Mouse (Mus musculus): ENCODE data around the gene Itih4. TPM values are rescaled to one million over a fixed set of nuclear protein-coding genes. Genes with fewer than 3 reads are reported as not detected.

The Itih4 gene
- polyA plus RNA-seq, 1 experiment from 2014 or later, result not detected

DNA sequence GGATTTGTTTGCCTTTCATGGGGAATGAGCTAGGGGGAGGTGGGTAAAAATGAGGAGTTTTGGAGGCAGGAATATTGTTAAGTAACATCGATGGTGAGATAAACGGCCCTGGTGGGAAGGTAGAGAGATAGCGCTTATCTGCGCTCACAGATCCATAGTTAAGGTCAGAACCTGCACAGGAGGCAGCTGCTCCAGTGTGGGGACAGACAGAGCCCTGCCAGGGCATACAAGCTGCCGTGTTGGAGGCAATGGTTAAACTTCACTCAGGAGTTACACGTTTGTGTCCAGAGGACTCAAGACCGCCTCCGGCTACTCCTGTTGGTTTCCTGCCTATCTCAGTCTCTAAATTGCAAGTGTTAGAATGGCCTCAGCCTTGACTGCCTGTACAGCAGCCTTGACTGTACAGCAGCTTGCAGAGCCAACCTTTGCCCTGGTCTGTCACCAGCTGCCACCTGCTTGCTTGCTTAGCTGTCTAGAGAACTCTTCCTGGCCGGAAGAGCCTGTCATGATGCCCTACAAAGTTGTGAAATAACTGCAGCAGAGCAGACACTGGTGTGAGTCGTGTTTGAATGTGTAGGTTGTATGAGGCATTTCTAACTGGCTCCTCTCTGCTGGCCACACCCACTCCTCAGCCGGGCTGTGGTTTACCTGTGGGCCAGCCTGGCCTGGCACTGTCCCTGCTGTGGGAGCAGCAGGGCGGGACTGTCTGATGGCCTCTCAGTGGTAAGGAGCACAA is 11.0 kb upstream of the Itih4 start:
- Histone ChIP-seq H3K4me2 (no peak overlapping the region), H3K4me3 (ENCODE audit: low read depth, low read length) (no peak overlapping the region), H3K27me3 (ENCODE audit: control insufficient read depth, insufficient read depth, low read length) (no peaks in the 10 kb centered on the region), H3K4me1 (ENCODE audit: control insufficient read depth, insufficient read depth, low read length) (peaks cover 32% of the 10 kb centered on the region), H3K36me3 (ENCODE audit: control insufficient read depth, insufficient read depth, low read length) (no peaks in the 10 kb centered on the region), H3K9ac (ENCODE audit: low read depth, low read length) (no peak overlapping the region), H3K9me3 (replicated peaks; ENCODE audit: control insufficient read depth, low read length) (no peaks in the 10 kb centered on the region), H3K27ac (ENCODE audit: low read depth, low read length) (no peak overlapping the region)
- no peak for ATAC-seq (replicated peaks; ENCODE audit: insufficient number of reproducible peaks, low FRiP score, low TSS enrichment)
- WGBS (ENCODE audit: insufficient replicate concordance), result 73% methylated on average over 12 of the region's 12 CpGs

DNA sequence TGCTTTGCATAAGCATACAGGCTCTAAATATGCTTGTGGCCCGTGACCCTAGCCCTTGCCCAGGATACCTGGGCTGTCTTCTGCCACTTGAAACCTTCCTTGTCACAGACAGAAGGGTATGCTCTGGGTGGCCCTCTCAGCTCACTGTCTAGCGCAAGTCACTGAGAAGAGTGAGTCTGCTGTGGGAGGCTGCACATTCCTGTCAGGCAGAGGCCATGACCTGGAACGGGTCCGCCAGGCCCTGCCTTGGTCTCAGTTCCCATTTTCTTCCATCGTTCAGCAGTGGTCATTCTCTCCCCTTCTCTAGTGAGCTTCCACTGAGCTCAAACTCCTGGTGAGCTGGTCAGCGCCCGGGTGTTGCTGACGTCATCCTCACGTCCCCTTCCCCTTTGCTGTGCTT is 10.3 kb upstream of the Itih4 start:
- no peak overlapping the region for H3K4me2 ChIP-seq
- no peaks in the 10 kb centered on the region for H3K36me3 ChIP-seq (ENCODE audit: control insufficient read depth, insufficient read depth, low read length)
- WGBS (ENCODE audit: insufficient replicate concordance), result 72% methylated on average over 9 of the region's 9 CpGs
- no peaks in the 10 kb centered on the region for H3K9me3 ChIP-seq (replicated peaks; ENCODE audit: control insufficient read depth, low read length)
- ATAC-seq (replicated peaks; ENCODE audit: insufficient number of reproducible peaks, low FRiP score, low TSS enrichment), result no peak
- no peak overlapping the region for H3K4me3 ChIP-seq (ENCODE audit: low read depth, low read length)
- H3K9ac ChIP-seq (ENCODE audit: low read depth, low read length), result no peak overlapping the region
- no peak overlapping the region for H3K27ac ChIP-seq (ENCODE audit: low read depth, low read length)
- H3K27me3 ChIP-seq (ENCODE audit: control insufficient read depth, insufficient read depth, low read length), result no peaks in the 10 kb centered on the region
- H3K4me1 ChIP-seq (ENCODE audit: control insufficient read depth, insufficient read depth, low read length), result peaks cover 26% of the 10 kb centered on the region

DNA sequence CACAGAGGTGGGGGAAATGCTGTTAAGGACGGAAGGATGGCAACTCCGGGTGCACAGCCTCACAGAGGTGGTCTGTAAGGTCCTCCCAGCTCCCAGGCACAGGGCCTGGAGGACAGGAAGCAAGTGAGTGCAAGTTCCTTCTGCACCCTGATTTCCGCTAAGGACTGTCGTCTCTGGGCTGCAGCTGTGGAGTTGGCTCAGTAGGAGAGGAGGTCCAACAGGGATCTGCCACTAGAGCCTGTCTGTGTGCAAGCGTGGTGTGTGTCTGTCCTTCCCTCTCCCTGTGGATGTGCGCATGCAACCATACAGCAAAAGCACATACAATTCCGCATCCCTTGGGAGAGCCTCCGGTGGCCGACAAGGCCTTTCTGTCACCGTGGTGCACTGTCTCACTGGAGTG is 9.8 kb upstream of the Itih4 start:
- Histone ChIP-seq H3K27ac (ENCODE audit: low read depth, low read length) (no peak overlapping the region), H3K9ac (ENCODE audit: low read depth, low read length) (no peak overlapping the region), H3K27me3 (ENCODE audit: control insufficient read depth, insufficient read depth, low read length) (no peaks in the 10 kb centered on the region), H3K4me2 (no peak overlapping the region), H3K36me3 (ENCODE audit: control insufficient read depth, insufficient read depth, low read length) (no peaks in the 10 kb centered on the region), H3K4me3 (ENCODE audit: low read depth, low read length) (no peak overlapping the region), H3K4me1 (ENCODE audit: control insufficient read depth, insufficient read depth, low read length) (peaks cover 23% of the 10 kb centered on the region), H3K9me3 (replicated peaks; ENCODE audit: control insufficient read depth, low read length) (no peaks in the 10 kb centered on the region)
- 80% methylated on average over 10 of the region's 10 CpGs for WGBS (ENCODE audit: insufficient replicate concordance)
- ATAC-seq (replicated peaks; ENCODE audit: insufficient number of reproducible peaks, low FRiP score, low TSS enrichment), result no peak

DNA sequence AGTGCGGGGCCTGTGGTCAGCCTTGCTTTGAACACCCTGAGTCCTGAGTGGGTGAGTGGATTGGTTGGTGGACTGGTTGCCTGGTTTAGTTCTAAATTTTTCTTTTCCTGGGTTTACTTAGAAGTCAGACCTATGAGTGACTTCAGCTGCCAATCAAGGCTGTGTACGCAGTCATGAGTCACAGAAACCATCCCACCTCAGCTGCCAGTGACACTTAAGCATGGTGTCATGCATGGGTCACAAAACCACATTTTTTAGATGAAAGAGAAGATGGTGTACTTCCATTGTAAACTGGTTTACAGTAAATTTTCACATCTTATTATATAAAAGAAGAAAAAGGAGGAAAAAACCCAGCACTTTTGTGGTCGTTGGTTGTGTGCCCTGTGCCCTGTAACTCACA is 8.4 kb upstream of the Itih4 start:
- Histone ChIP-seq H3K9me3 (replicated peaks; ENCODE audit: control insufficient read depth, low read length) (no peaks in the 10 kb centered on the region), H3K4me1 (ENCODE audit: control insufficient read depth, insufficient read depth, low read length) (peaks cover 23% of the 10 kb centered on the region), H3K4me3 (ENCODE audit: low read depth, low read length) (no peak overlapping the region), H3K27ac (ENCODE audit: low read depth, low read length) (no peak overlapping the region), H3K27me3 (ENCODE audit: control insufficient read depth, insufficient read depth, low read length) (no peaks in the 10 kb centered on the region), H3K9ac (ENCODE audit: low read depth, low read length) (no peak overlapping the region), H3K4me2 (no peak overlapping the region), H3K36me3 (ENCODE audit: control insufficient read depth, insufficient read depth, low read length) (no peaks in the 10 kb centered on the region)
- ATAC-seq (replicated peaks; ENCODE audit: insufficient number of reproducible peaks, low FRiP score, low TSS enrichment), result no peak
- WGBS (ENCODE audit: insufficient replicate concordance), result 87% methylated on average over 3 of the region's 3 CpGs

DNA sequence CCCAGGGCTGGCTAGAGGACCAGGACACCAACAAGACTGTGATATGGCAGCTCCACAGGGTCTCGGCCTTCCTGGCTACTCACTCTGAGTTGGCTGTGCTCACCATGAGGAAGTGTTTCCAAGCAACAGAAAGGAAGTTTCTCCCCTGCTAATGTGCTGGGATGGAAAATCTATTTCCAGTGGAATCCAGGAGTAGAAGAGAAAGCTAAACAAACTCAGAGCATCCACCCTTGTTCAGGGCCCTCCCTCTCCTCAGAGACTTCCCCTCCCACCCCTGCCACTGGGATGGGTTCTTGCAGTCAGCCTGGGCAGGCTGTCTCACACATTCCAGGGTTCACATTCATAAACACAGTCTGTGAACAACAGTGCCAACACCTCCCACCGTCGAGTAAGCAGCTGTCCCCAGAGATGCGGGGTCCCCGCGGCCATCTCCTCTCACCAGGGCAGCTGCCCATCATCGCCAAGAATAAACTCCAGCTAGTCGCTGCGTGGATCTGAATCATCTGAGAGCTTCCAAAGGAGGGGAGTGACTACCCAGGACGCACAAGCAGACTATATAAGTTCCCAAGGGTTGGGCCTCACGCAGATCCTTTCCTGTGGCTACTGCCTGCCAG is 7.2 kb upstream of the Itih4 start, which contains the start of gene Mustn1:
Gene Mustn1, plus strand, starts transcription at position 243 of the 614 bp plus-strand sequence.
- Histone ChIP-seq H3K27me3 (ENCODE audit: control insufficient read depth, insufficient read depth, low read length) (no peaks in the 10 kb centered on the region), H3K4me2 (no peak within 1 kb of the TSS), H3K9ac (ENCODE audit: low read depth, low read length) (no peak within 1 kb of the TSS), H3K4me3 (ENCODE audit: low read depth, low read length) (no peak within 1 kb of the TSS), H3K36me3 (ENCODE audit: control insufficient read depth, insufficient read depth, low read length) (no peaks in the 10 kb centered on the region), H3K4me1 (ENCODE audit: control insufficient read depth, insufficient read depth, low read length) (peaks cover 18% of the 10 kb centered on the region), H3K27ac (ENCODE audit: low read depth, low read length) (peak within 1 kb of the TSS; percentile 78), H3K9me3 (replicated peaks; ENCODE audit: control insufficient read depth, low read length) (no peaks in the 10 kb centered on the region)
- ATAC-seq (replicated peaks; ENCODE audit: insufficient number of reproducible peaks, low FRiP score, low TSS enrichment), result no peak
- WGBS (ENCODE audit: insufficient replicate concordance), result 52% methylated on average over 11 of the region's 11 CpGs

DNA sequence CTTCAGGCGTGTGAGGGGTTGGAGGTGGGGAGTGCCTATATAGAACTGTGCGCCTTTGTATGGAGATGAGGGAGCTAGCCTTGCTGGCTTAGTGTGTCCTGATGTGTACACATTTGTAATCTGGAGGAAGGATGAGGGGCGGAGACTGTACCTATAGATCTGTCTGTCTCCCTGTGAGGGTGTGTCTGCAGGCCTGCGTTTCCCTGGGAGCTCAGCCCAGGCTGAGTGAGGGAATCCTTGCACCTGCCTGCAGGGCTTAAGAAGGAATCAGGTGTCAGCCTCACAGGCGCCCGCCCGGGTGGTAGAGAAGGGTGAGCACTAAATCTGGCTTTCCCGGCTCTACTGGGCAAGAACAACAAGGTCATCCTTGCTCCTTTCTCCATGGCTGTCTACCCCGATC is 6.5 kb upstream of the Itih4 start:
- Histone ChIP-seq H3K9ac (ENCODE audit: low read depth, low read length) (no peak overlapping the region), H3K4me2 (no peak overlapping the region), H3K9me3 (replicated peaks; ENCODE audit: control insufficient read depth, low read length) (no peaks in the 10 kb centered on the region), H3K4me3 (ENCODE audit: low read depth, low read length) (no peak overlapping the region), H3K4me1 (ENCODE audit: control insufficient read depth, insufficient read depth, low read length) (peaks cover 14% of the 10 kb centered on the region), H3K27me3 (ENCODE audit: control insufficient read depth, insufficient read depth, low read length) (no peaks in the 10 kb centered on the region), H3K27ac (ENCODE audit: low read depth, low read length) (peak overlapping the region; percentile 78), H3K36me3 (ENCODE audit: control insufficient read depth, insufficient read depth, low read length) (no peaks in the 10 kb centered on the region)
- ATAC-seq (replicated peaks; ENCODE audit: insufficient number of reproducible peaks, low FRiP score, low TSS enrichment), result no peak
- WGBS (ENCODE audit: insufficient replicate concordance), result 58% methylated on average over 9 of the region's 9 CpGs

DNA sequence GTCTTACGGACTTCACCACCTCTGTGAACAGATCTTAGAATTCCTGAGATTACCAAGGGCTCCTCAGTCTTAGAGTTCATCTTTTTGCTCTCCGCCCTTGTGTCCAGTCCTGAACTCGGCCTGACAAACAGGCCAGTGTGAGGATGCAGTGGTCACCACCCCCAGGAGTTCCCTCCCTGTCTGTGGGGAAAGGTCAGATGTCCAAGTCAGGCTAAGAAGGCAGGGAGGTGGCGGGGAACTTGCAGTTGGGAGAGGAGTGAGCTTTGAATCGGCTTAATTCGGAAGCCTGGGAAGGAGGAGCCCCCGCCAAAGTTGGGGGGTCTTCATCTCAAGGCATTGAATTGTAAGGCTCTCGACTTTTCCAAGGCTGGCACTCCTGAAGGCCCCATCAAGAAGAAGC is 6.0 kb upstream of the Itih4 start:
- Histone ChIP-seq H3K36me3 (ENCODE audit: control insufficient read depth, insufficient read depth, low read length) (no peaks in the 10 kb centered on the region), H3K4me3 (ENCODE audit: low read depth, low read length) (no peak overlapping the region), H3K27ac (ENCODE audit: low read depth, low read length) (no peak overlapping the region), H3K27me3 (ENCODE audit: control insufficient read depth, insufficient read depth, low read length) (no peaks in the 10 kb centered on the region), H3K4me2 (no peak overlapping the region), H3K9me3 (replicated peaks; ENCODE audit: control insufficient read depth, low read length) (no peaks in the 10 kb centered on the region), H3K9ac (ENCODE audit: low read depth, low read length) (0 out of 2 replicates have a peak overlapping the region, but pooled peaks have one; percentile 10), H3K4me1 (ENCODE audit: control insufficient read depth, insufficient read depth, low read length) (peaks cover 14% of the 10 kb centered on the region)
- ATAC-seq (replicated peaks; ENCODE audit: insufficient number of reproducible peaks, low FRiP score, low TSS enrichment), result no peak
- WGBS (ENCODE audit: insufficient replicate concordance), result 66% methylated on average over 8 of the region's 8 CpGs

DNA sequence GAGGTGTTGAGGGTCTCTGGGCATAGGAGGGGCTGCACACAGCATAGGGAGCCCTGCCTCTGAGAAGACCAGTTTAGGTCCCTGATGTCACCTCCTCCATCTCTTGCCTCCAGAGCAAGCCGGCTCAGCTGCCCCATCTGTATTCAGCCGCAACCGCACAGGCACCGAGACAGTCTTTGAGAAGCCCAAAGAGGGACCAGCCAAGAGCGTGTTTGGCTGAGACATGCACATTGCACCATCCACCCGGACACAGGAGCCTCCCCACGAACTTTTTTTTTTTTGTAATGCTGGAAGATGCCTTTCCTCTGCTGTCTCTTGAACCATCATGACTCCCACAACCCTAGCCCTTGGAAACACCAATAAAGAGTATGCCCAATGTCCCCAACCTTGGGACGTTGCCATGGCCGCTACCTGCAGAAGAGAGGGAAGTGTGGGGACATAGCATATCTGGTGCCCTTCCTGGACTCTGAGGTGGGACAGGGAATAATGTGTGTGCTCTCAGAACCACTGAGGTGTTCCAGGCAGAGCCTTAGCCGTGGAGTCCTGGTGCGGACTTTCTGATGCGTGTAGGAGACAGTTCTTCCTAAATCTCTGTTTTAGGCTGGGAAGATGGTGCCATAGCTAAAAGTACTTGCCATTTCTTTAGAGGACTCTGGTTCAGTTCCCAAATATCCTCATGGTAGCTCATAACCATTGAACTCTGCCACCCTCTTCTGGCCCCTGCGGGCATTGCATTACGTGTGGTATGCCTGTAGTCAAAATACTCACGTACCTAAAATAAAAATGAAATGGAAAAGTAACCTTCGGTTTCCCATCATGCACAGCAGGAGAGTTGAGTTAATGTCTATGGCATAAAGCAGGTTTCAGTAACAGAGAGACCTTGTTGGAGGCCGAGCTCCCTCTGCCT is 5.2 kb upstream of the Itih4 start:
- WGBS (ENCODE audit: insufficient replicate concordance), result 72% methylated on average over 17 of the region's 17 CpGs
- Histone ChIP-seq H3K9me3 (replicated peaks; ENCODE audit: control insufficient read depth, low read length) (no peaks in the 10 kb centered on the region), H3K27ac (ENCODE audit: low read depth, low read length) (no peak overlapping the region), H3K36me3 (ENCODE audit: control insufficient read depth, insufficient read depth, low read length) (no peaks in the 10 kb centered on the region), H3K4me2 (no peak overlapping the region), H3K4me3 (ENCODE audit: low read depth, low read length) (no peak overlapping the region), H3K4me1 (ENCODE audit: control insufficient read depth, insufficient read depth, low read length) (peaks cover 11% of the 10 kb centered on the region), H3K9ac (ENCODE audit: low read depth, low read length) (no peak overlapping the region), H3K27me3 (ENCODE audit: control insufficient read depth, insufficient read depth, low read length) (no peaks in the 10 kb centered on the region)
- ATAC-seq (replicated peaks; ENCODE audit: insufficient number of reproducible peaks, low FRiP score, low TSS enrichment), result no peak

Data from heart, embryonic 11.5 days (tissue).